Mouse (Mus musculus) MEL (cell line): ENCODE data around the gene Gpld1. TPM values are rescaled to one million over a fixed set of nuclear protein-coding genes. Genes with fewer than 3 reads are reported as not detected.
A peak's percentile ranks its signal among the peaks of the same experiment; 100 is the strongest.

Source experiments
- DNase-seq: peaks from one replicate; pipeline ENCODE4 v3.0.0; 2011; ENCODE audit warnings: low read depth, low spot score
- H3K27ac ChIP-seq: 2 replicates; pipeline ENCODE4 v1.5.1; 2012; ENCODE audit warnings: low read depth, mild to moderate bottlenecking, control low read depth, low read length, moderate library complexity; ENCODE audit not compliant: control insufficient read depth
- H3K27me3 ChIP-seq, 2 experiments: fragments of 150-350 bp in 1 of 2; sonication (generic) in 1 of 2; 2 replicates each; pipeline ENCODE4 v1.6.1; 2012; ENCODE audit warnings: low read length in 2 of 2, mild to moderate bottlenecking in 2 of 2, improper control_type of control experiment in 1 of 2, moderate library complexity in 1 of 2; ENCODE audit not compliant: insufficient read depth in 2 of 2, control insufficient read depth in 1 of 2
- H3K36me3 ChIP-seq, 2 experiments: 2 replicates each; pipeline ENCODE4 v1.6.1; 2012 to 2014; ENCODE audit warnings: low read length in 2 of 2, improper control_type of control experiment in 1 of 2, inconsistent platforms in 1 of 2, mild to moderate bottlenecking in 1 of 2; ENCODE audit not compliant: insufficient read depth in 2 of 2, control insufficient read depth in 1 of 2
- H3K4me1 ChIP-seq, 2 experiments: fragments of 150-350 bp in 1 of 2; sonication (generic) in 1 of 2; 2 replicates each; pipeline ENCODE4 v1.6.1; 2012; ENCODE audit warnings: low read length in 2 of 2, improper control_type of control experiment in 1 of 2, mild to moderate bottlenecking in 1 of 2; ENCODE audit not compliant: insufficient read depth in 2 of 2, control insufficient read depth in 1 of 2
- H3K4me3 ChIP-seq, 2 experiments: fragments of 150-350 bp in 1 of 2; sonication (generic) in 1 of 2; 2 replicates each; pipeline ENCODE4 v1.5.1; 2012; ENCODE audit warnings: low read depth in 2 of 2, low read length in 2 of 2, mild to moderate bottlenecking in 2 of 2, moderate library complexity in 2 of 2, control low read depth in 1 of 2, improper control_type of control experiment in 1 of 2; ENCODE audit not compliant: control insufficient read depth in 1 of 2, insufficient read depth in 1 of 2
- H3K79me2 ChIP-seq: 2 replicates; pipeline ENCODE4 v1.6.1; 2012; ENCODE audit warnings: mild to moderate bottlenecking, low read length, moderate library complexity; ENCODE audit not compliant: control insufficient read depth, poor library complexity, insufficient read depth
- H3K9ac ChIP-seq: 2 replicates; pipeline ENCODE4 v1.6.1; 2012; ENCODE audit warnings: low read depth, mild to moderate bottlenecking, control low read depth, low read length, moderate library complexity; ENCODE audit not compliant: control insufficient read depth, poor library complexity, severe bottlenecking
- H3K9me3 ChIP-seq: fragments of 150-350 bp; sonication (generic); replicated peaks from 2 replicates; pipeline ENCODE4 v1.6.1; 2012; ENCODE audit warnings: mild to moderate bottlenecking, low read length, improper control_type of control experiment, moderate library complexity; ENCODE audit not compliant: insufficient read depth
- CHD2 ChIP-seq: IDR thresholded peaks from 2 replicates; pipeline ENCODE4 v1.6.1; 2011; ENCODE audit warnings: low read length, improper control_type of control experiment
- CTCF ChIP-seq, 3 experiments: IDR thresholded peaks in 2 of 3; conservative IDR thresholded peaks in 1 of 3; 2 replicates each; pipeline ENCODE4 v1.5.1; 2011 to 2012; ENCODE audit warnings: low read length in 3 of 3, low read depth in 2 of 3, mild to moderate bottlenecking in 2 of 3, improper control_type of control experiment in 1 of 3, inconsistent platforms in 1 of 3, mixed read lengths in 1 of 3, moderate library complexity in 1 of 3; ENCODE audit not compliant: control insufficient read depth in 1 of 3, insufficient read depth in 1 of 3, poor library complexity in 1 of 3, severe bottlenecking in 1 of 3
- ETS1 ChIP-seq: IDR thresholded peaks from 2 replicates; pipeline ENCODE4 v1.6.1; 2012; ENCODE audit warnings: low read depth, mild to moderate bottlenecking, inconsistent platforms, low read length, improper control_type of control experiment, moderate library complexity
- MAFK ChIP-seq: IDR thresholded peaks from 2 replicates; pipeline ENCODE4 v1.6.1; 2011; ENCODE audit warnings: low read depth, mild to moderate bottlenecking, low read length, improper control_type of control experiment, borderline replicate concordance
- MAZ ChIP-seq: IDR thresholded peaks from 2 replicates; pipeline ENCODE4 v1.6.1; 2012; ENCODE audit warnings: low read depth, mild to moderate bottlenecking, inconsistent platforms, low read length, improper control_type of control experiment
- MXI1 ChIP-seq: IDR thresholded peaks from 2 replicates; pipeline ENCODE4 v1.6.1; 2011; ENCODE audit warnings: mild to moderate bottlenecking, low read depth, low read length, improper control_type of control experiment
- RCOR1 ChIP-seq: IDR thresholded peaks from 2 replicates; pipeline ENCODE4 v1.6.1; 2012; ENCODE audit warnings: low read depth, mild to moderate bottlenecking, inconsistent platforms, low read length, improper control_type of control experiment
- SMC3 ChIP-seq: IDR thresholded peaks from 2 replicates; pipeline ENCODE4 v1.6.1; 2011; ENCODE audit warnings: low read depth, low read length, improper control_type of control experiment
- TAL1 ChIP-seq: IDR thresholded peaks from 2 replicates; pipeline ENCODE4 v1.6.1; 2012; ENCODE audit warnings: mild to moderate bottlenecking, inconsistent platforms, low read length, moderate library complexity, mixed read lengths
- TBP ChIP-seq: IDR thresholded peaks from 2 replicates; pipeline ENCODE4 v1.8.0; 2011; ENCODE audit warnings: low read depth, low read length, improper control_type of control experiment
- TCF12 ChIP-seq: IDR thresholded peaks from 2 replicates; pipeline ENCODE4 v1.6.1; 2014; ENCODE audit warnings: low read depth, mild to moderate bottlenecking, inconsistent platforms, low read length, improper control_type of control experiment, moderate library complexity
- UBTF ChIP-seq: IDR thresholded peaks from 2 replicates; pipeline ENCODE4 v1.6.1; 2012; ENCODE audit warnings: low read depth, mild to moderate bottlenecking, inconsistent platforms, low read length, improper control_type of control experiment, moderate library complexity, borderline replicate concordance; ENCODE audit not compliant: insufficient read depth
- USF2 ChIP-seq, 2 experiments: IDR thresholded peaks; 2 replicates each; pipeline ENCODE4 v1.6.1; 2011 to 2012; ENCODE audit warnings: improper control_type of control experiment in 2 of 2, low read length in 2 of 2, borderline replicate concordance in 1 of 2, inconsistent platforms in 1 of 2, low read depth in 1 of 2, mild to moderate bottlenecking in 1 of 2; ENCODE audit not compliant: insufficient read depth in 1 of 2
- ZMIZ1 ChIP-seq: IDR thresholded peaks from 2 replicates; pipeline ENCODE4 v1.6.1; 2012; ENCODE audit warnings: low read depth, mild to moderate bottlenecking, inconsistent platforms, low read length, improper control_type of control experiment, moderate library complexity
- polyA plus RNA-seq, 2 experiments: library from polyadenylated mRNA; stranded (reverse) in 1 of 2; unstranded in 1 of 2; fragments of >175 nt in 1 of 2; fragments of >200 nt in 1 of 2; gene quantifications; 2 replicates each; pipeline versions ENCODE4 v1.2.1 to v1.2.4; 2012; ENCODE audit warnings: low replicate concordance in 2 of 2, low read depth in 1 of 2; ENCODE audit not compliant: insufficient read length in 2 of 2, insufficient read depth in 1 of 2, missing spikeins in 1 of 2
- total RNA-seq: library from RNA; depleted of rRNA; stranded (reverse); fragments of 300-350 nt; gene quantifications from 2 replicates; pipeline ENCODE4 v1.2.3, GENCODE M21; 2012; rRNA removed

The Gpld1 gene
- total and polyA plus RNA-seq, 3 experiments, result 0.03 to 0.92 TPM; not detected in 1

GRCm38 (mm10) chr13:25026409-25027113 is 83.6 kb downstream of the Gpld1 start:
- no peak overlapping the region for H3K27ac ChIP-seq
- H3K9me3 ChIP-seq, result no peaks in the 10 kb centered on the region
- DNase-seq, result no peak
- peaks cover 0 to 7% of the 10 kb centered on the region in 2 experiments; a peak in 2 of 4 replicates for H3K36me3 ChIP-seq
- TF ChIP-seq SMC3, result no peak
- TF ChIP-seq ZMIZ1, result no peak
- TF ChIP-seq MAFK, result no peak
- no peak for TF ChIP-seq TBP
- no peak for TF ChIP-seq RCOR1
- TF ChIP-seq UBTF, result no peak
- no peaks in the 10 kb centered on the region for H3K79me2 ChIP-seq
- H3K27me3 ChIP-seq, result no peaks in the 10 kb centered on the region
- no peak overlapping the region for H3K9ac ChIP-seq
- H3K4me3 ChIP-seq, result no peak overlapping the region
- H3K4me1 ChIP-seq, result peaks cover 3 to 9% of the 10 kb centered on the region in 2 experiments; a peak in 2 of 4 replicates

DNA sequence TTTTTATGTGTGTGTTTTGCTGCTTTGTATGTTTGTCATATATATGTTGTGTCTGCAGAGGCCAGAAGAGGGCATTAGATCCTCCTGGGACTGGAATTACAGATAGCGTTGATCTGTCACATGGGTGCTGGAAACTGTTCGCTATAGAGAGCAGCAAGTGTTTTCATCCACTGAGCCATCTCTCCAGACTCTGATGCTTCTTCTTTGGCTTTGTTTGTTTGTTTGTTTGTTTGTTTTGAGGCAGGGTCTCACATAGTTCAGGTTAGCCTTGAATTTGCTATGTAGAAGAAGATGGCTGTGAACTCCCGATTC is 84.1 kb downstream of the Gpld1 start:
- H3K4me3 ChIP-seq, result no peak overlapping the region
- peaks cover 3 to 9% of the 10 kb centered on the region in 2 experiments; a peak in 2 of 4 replicates for H3K4me1 ChIP-seq
- no peaks in the 10 kb centered on the region for H3K9me3 ChIP-seq
- TF ChIP-seq MXI1 (no peak), CTCF (IDR thresholded peaks at IDR 0.05 in 2 of 3, conservative IDR thresholded peaks at IDR 0.05 in 1 of 3; ENCODE audit: control insufficient read depth in 1 of 3, insufficient read depth in 1 of 3, low read depth in 2 of 3, low read length in 3 of 3, poor library complexity in 1 of 3, severe bottlenecking in 1 of 3) (peak in 1 of 3 experiments; percentile 19; a peak in 1 of 6 replicates)
- H3K79me2 ChIP-seq, result no peaks in the 10 kb centered on the region
- no peak for DNase-seq
- no peak overlapping the region for H3K9ac ChIP-seq
- peaks cover 0 to 7% of the 10 kb centered on the region in 2 experiments; a peak in 2 of 4 replicates for H3K36me3 ChIP-seq
- H3K27me3 ChIP-seq, result no peaks in the 10 kb centered on the region
- H3K27ac ChIP-seq, result no peak overlapping the region

DNA sequence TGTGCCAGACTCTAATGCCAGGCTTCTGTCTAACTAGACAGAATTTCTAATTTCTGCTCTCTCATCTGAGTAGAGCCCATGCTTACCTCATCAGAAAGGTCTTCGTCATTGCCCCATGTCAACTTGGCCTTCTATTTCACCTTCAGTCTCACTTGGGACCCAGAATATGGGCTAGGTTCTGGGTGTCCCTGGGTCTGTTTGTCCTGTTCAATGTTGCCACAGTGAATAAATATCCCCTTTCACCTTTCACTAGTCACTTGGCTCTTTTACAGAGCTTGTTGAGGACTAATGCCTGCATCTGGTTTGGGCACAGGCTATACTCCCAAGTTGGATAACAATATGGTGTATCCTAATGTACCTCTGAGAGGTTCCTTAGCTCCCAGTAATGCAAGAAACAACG is 96.5 kb downstream of the Gpld1 start:
- DNase-seq, result no peak
- H3K27ac ChIP-seq, result no peak overlapping the region
- no peak overlapping the region for H3K4me3 ChIP-seq
- H3K36me3 ChIP-seq, result no peaks in the 10 kb centered on the region
- no peaks in the 10 kb centered on the region for H3K4me1 ChIP-seq
- H3K27me3 ChIP-seq, result no peaks in the 10 kb centered on the region
- H3K9me3 ChIP-seq, result no peaks in the 10 kb centered on the region
- H3K79me2 ChIP-seq, result no peaks in the 10 kb centered on the region
- TF ChIP-seq ETS1, result no peak
- no peak for TF ChIP-seq MAZ
- no peak for TF ChIP-seq TBP
- no peak for TF ChIP-seq CHD2
- TF ChIP-seq TAL1, result no peak
- no peak for TF ChIP-seq TCF12
- TF ChIP-seq USF2 (IDR thresholded peaks at IDR 0.05; ENCODE audit: borderline replicate concordance in 1 of 2, insufficient read depth in 1 of 2, low read depth in 1 of 2, low read length in 2 of 2), result no peak
- no peak overlapping the region for H3K9ac ChIP-seq

Other genes with a start within 250 kb of the Gpld1 start
- gene Armh2, start 201.9 kb upstream of the Gpld1 start, total RNA-seq, result not detected in 2 replicates
- gene Armh2, start 201.9 kb upstream of the Gpld1 start, polyA plus RNA-seq, result under 1 TPM in 1 of 2 experiments, not detected in 1; 0.19 TPM
- 119 and 127 TPM in 2 replicates for gene Gmnn, start 181.2 kb upstream of the Gpld1 start, total RNA-seq
- 100 to 1,000 TPM; 129 to 155 TPM for gene Gmnn, start 181.2 kb upstream of the Gpld1 start, polyA plus RNA-seq
- 32.7 and 39.5 TPM in 2 replicates for gene BC005537, start 141.5 kb upstream of the Gpld1 start, total RNA-seq
- gene BC005537, start 141.5 kb upstream of the Gpld1 start, polyA plus RNA-seq, result 10 to 100 TPM; 48.8 to 62.6 TPM
- gene Acot13, start 111.6 kb upstream of the Gpld1 start, total RNA-seq, result 45.7 and 51.8 TPM in 2 replicates
- gene Acot13, start 111.6 kb upstream of the Gpld1 start, polyA plus RNA-seq, result 10 to 100 TPM in 1 of 2 experiments, not detected in 1; 57.3 TPM
- 33.1 and 36.9 TPM in 2 replicates for gene Tdp2, start 111.5 kb upstream of the Gpld1 start, total RNA-seq
- 10 to 100 TPM in 1 of 2 experiments, not detected in 1; 45.3 TPM for gene Tdp2, start 111.5 kb upstream of the Gpld1 start, polyA plus RNA-seq
- not detected in 2 replicates for gene D130043K22Rik, start 98.0 kb upstream of the Gpld1 start, total RNA-seq
- gene D130043K22Rik, start 98.0 kb upstream of the Gpld1 start, polyA plus RNA-seq, result not detected
- gene Aldh5a1, start 5.5 kb upstream of the Gpld1 start, total RNA-seq, result 0.04 and 0.07 TPM in 2 replicates
- under 1 TPM in 1 of 2 experiments, not detected in 1; 0.15 TPM for gene Aldh5a1, start 5.5 kb upstream of the Gpld1 start, polyA plus RNA-seq
- gene Mrs2, start 77.2 kb downstream of the Gpld1 start, total RNA-seq, result 16.6 and 19.1 TPM in 2 replicates
- gene Mrs2, start 77.2 kb downstream of the Gpld1 start, polyA plus RNA-seq, result 10 to 100 TPM in 1 of 2 experiments, not detected in 1; 45.4 TPM
- gene Dcdc2a, start 112.9 kb downstream of the Gpld1 start, total RNA-seq, result not detected in 2 replicates
- gene Dcdc2a, start 112.9 kb downstream of the Gpld1 start, polyA plus RNA-seq, result not detected